Mouse (Mus musculus) liver, embryonic 14.5 days (tissue): ENCODE data around the gene Ppp1cb.

Experiments
- CTCF ChIP-seq: IDR thresholded peaks from 2 replicates; pipeline ENCODE4 v1.5.1; 2016; ENCODE audit warnings: antibody characterized with exemption, low read depth, control low read depth
- EP300 ChIP-seq: IDR thresholded peaks from 2 replicates; pipeline ENCODE4 v1.6.1; 2016; ENCODE audit warnings: antibody characterized with exemption, low read depth

DNA sequence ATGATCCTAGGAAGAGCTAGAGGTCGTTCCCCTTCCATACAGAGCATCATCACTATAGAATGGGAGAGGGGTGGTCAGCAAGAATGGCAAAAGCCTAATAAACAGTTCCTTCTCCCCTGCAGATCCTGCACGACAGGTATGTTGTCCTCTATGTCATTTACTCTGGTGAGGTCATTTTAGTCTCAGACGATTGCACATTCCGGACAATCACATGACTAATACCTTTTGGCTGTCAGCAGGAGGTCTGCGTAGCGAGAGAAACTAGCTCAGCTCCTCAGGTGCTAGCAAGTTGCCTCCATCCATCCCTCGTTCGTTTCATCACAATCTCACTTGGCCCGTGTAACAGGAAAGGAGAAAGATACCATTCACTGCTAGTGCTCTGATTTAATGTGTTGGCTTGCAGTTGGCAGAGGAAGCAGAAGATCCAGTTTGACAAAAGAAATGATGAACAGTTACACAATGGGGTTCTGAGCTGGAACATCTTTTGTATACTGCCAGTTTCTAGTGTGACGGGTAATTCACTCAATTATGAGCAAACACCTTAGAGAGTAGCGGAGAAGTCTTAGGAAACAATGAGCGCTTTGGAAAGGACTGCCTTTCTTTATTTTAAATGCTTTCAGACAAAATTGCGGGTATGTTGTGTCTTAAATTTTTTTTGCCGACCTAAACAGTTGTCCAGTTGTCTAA lies 33.0 kb upstream of the Ppp1cb start:
- TF ChIP-seq EP300 (no peak), CTCF (no peak)
